Mouse (Mus musculus) erythroblast, embryonic 14.5 days (primary cell): ENCODE measurements around the gene Coro2b.

Experiments used
- GATA1 ChIP-seq: IDR thresholded peaks from 2 replicates; pipeline ENCODE4 v1.6.1; 2012; ENCODE audit warnings: low read length, inconsistent platforms, mixed read lengths
- TAL1 ChIP-seq: IDR thresholded peaks from 3 replicates; pipeline ENCODE4 v1.6.1; 2012; ENCODE audit warnings: low read length, inconsistent platforms, mixed read lengths

DNA sequence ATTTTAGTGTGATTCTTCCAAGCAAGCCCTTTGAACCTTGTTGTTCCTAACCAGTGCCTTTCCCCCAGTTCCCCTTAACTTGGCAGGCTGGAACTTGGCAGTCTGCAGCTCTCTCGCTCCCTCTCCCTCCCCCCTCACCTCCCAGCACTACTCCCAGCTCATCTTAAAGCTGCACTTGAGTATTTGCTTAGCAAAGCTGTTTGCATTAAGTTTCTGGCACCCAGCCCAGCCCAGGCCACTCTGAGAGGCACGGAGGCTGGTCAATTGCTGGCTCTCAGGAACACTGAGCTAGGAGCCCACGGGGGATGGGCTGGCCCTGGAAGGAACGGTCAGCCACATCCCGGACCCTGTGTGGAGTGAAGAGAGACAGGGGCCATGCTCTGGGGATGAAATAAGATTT is 80.8 kb downstream of the Coro2b start:
- TF ChIP-seq GATA1 (no peak), TAL1 (no peak)
